Mouse (Mus musculus) heart, embryonic 13.5 days (tissue): ENCODE results near the gene Tfam. TPM values are rescaled to one million over a fixed set of nuclear protein-coding genes. Genes with fewer than 3 reads are reported as not detected.

ENCODE experiments used
- ATAC-seq: fragments of 200-750 bp; cut with Nextera tagmentation; 2 replicates; pipeline ENCODE4 v1.8.0; 2017; ENCODE audit warnings: moderate TSS enrichment; ENCODE audit not compliant: insufficient number of reproducible peaks, low FRiP score, low TSS enrichment; ENCODE audit errors: extremely low read depth
- H3K27ac ChIP-seq: fragments of 300-500 bp; sonication (generic); replicated peaks from 2 replicates; pipeline ENCODE4 v1.5.1; 2015; ENCODE audit warnings: moderate library complexity, mild to moderate bottlenecking, inconsistent platforms
- H3K27me3 ChIP-seq: fragments of 300-500 bp; sonication (generic); replicated peaks from 2 replicates; pipeline ENCODE4 v1.6.1; 2015; ENCODE audit warnings: mild to moderate bottlenecking, inconsistent platforms
- H3K36me3 ChIP-seq: fragments of 300-500 bp; sonication (generic); 2 replicates; pipeline ENCODE4 v1.6.1; 2015; ENCODE audit warnings: mild to moderate bottlenecking, inconsistent platforms
- H3K4me1 ChIP-seq: fragments of 300-500 bp; sonication (generic); 2 replicates; pipeline ENCODE4 v1.6.1; 2015; ENCODE audit warnings: inconsistent platforms
- H3K4me2 ChIP-seq: fragments of 300-500 bp; sonication (generic); 2 replicates; pipeline ENCODE4 v1.6.1; 2015; ENCODE audit warnings: inconsistent platforms, mild to moderate bottlenecking, moderate library complexity
- H3K4me3 ChIP-seq: fragments of 300-500 bp; sonication (generic); 2 replicates; pipeline ENCODE4 v1.5.1; 2015; ENCODE audit warnings: moderate library complexity, mild to moderate bottlenecking, inconsistent platforms
- H3K9ac ChIP-seq: fragments of 300-500 bp; sonication (generic); 2 replicates; pipeline ENCODE4 v1.6.1; 2015; ENCODE audit warnings: inconsistent platforms, mild to moderate bottlenecking, moderate library complexity
- H3K9me3 ChIP-seq: fragments of 300-500 bp; sonication (generic); 2 replicates; pipeline ENCODE4 v1.6.1; 2016; ENCODE audit warnings: inconsistent platforms
- WGBS: fragments of 180-500 bp; shearing (Covaris S2); methylation state at CpG from one replicate; pipeline ENCODE4 v1.1.7; 2015; ENCODE audit warnings: mixed read lengths; 5-methylcytosine and 5-hydroxymethylcytosine counted together
- polyA plus RNA-seq: library from polyadenylated mRNA; unstranded; fragments of >200 nt; fragmentation: Nextera tagmentation; extraction: Ambion mirVana; gene quantifications from 2 replicates; pipeline ENCODE4 v1.2.1, GENCODE M21; 2015

The Tfam gene
- polyA plus RNA-seq, 1 experiment from 2014 or later, result 42.3 TPM

- Histone ChIP-seq H3K27me3 (no peaks in the 10 kb centered on the region), H3K4me3 (peak overlapping the region; percentile 8; the same call in 1 of the 2 replicates), H3K9me3 (peaks cover 6% of the 10 kb centered on the region; the same call in 1 of the 2 replicates), H3K27ac (peak overlapping the region; percentile 66), H3K9ac (peak overlapping the region; percentile 63), H3K4me2 (peak overlapping the region; percentile 51), H3K4me1 (peaks cover 31% of the 10 kb centered on the region), H3K36me3 (no peaks in the 10 kb centered on the region)
- no peak for ATAC-seq
- WGBS, result 26% methylated on average over 11 of the region's 11 CpGs
Measured at GRCm38 (mm10) chr10:71192886-71193285, 45.2 kb downstream of the Tfam start.

- ATAC-seq, result no peak
Measured at GRCm38 (mm10) chr10:71188681-71189080, 49.4 kb downstream of the Tfam start.

GRCm38 (mm10) chr10:71185059-71185458, 53.0 kb downstream of the Tfam start:
- Histone ChIP-seq H3K9ac (no peak overlapping the region), H3K4me1 (peaks cover 22% of the 10 kb centered on the region), H3K9me3 (no peaks in the 10 kb centered on the region), H3K27ac (no peak overlapping the region), H3K27me3 (no peaks in the 10 kb centered on the region), H3K4me3 (no peak overlapping the region), H3K4me2 (no peak overlapping the region), H3K36me3 (no peaks in the 10 kb centered on the region)
- ATAC-seq, result no peak
- 68% methylated on average over 7 of the region's 7 CpGs for WGBS

More at GRCm38 (mm10) chr10:71188681-71189080, 49.4 kb downstream of the Tfam start:
- no peak overlapping the region for H3K27ac ChIP-seq
- no peak overlapping the region for H3K4me3 ChIP-seq
- peaks cover 6% of the 10 kb centered on the region; the same call in 1 of the 2 replicates for H3K9me3 ChIP-seq
- H3K4me2 ChIP-seq, result no peak overlapping the region
- no peaks in the 10 kb centered on the region for H3K27me3 ChIP-seq
- no peaks in the 10 kb centered on the region for H3K36me3 ChIP-seq
- WGBS, result 79% methylated on average over 4 of the region's 4 CpGs
- peaks cover 34% of the 10 kb centered on the region for H3K4me1 ChIP-seq
- no peak overlapping the region for H3K9ac ChIP-seq

GRCm38 (mm10) chr10:71183339-71184031, 54.6 kb downstream of the Tfam start:
- H3K4me3 ChIP-seq, result no peak overlapping the region
- WGBS, result 22% methylated on average over 7 of the region's 7 CpGs
- no peaks in the 10 kb centered on the region for H3K36me3 ChIP-seq
- no peak overlapping the region for H3K4me2 ChIP-seq
- no peak overlapping the region for H3K9ac ChIP-seq
- peaks cover 22% of the 10 kb centered on the region for H3K4me1 ChIP-seq
- no peak for ATAC-seq
- H3K27ac ChIP-seq, result peak overlapping the region; percentile 56
- no peaks in the 10 kb centered on the region for H3K27me3 ChIP-seq
- H3K9me3 ChIP-seq, result no peaks in the 10 kb centered on the region

- H3K4me3 ChIP-seq, result no peak overlapping the region
- H3K9me3 ChIP-seq, result no peaks in the 10 kb centered on the region
- H3K4me1 ChIP-seq, result peaks cover 22% of the 10 kb centered on the region
- no peak overlapping the region for H3K9ac ChIP-seq
- peak overlapping the region; percentile 61 for H3K27ac ChIP-seq
- no peak overlapping the region for H3K4me2 ChIP-seq
- H3K27me3 ChIP-seq, result no peaks in the 10 kb centered on the region
- 87% methylated on average over 3 of the region's 4 CpGs for WGBS
- no peak for ATAC-seq
- H3K36me3 ChIP-seq, result no peaks in the 10 kb centered on the region
Measured at GRCm38 (mm10) chr10:71181931-71182330, 56.1 kb downstream of the Tfam start.

GRCm38 (mm10) chr10:71181091-71181490, 57.0 kb downstream of the Tfam start:
- Histone ChIP-seq H3K9ac (no peak overlapping the region), H3K9me3 (no peaks in the 10 kb centered on the region), H3K4me3 (no peak overlapping the region), H3K4me2 (no peak overlapping the region), H3K4me1 (peaks cover 22% of the 10 kb centered on the region), H3K36me3 (no peaks in the 10 kb centered on the region), H3K27ac (no peak overlapping the region), H3K27me3 (no peaks in the 10 kb centered on the region)
- ATAC-seq, result no peak
- WGBS, result 86% methylated on average over 2 of the region's 2 CpGs

- no peak for ATAC-seq
- WGBS, result 72% methylated on average over 2 of the region's 2 CpGs
- no peaks in the 10 kb centered on the region for H3K9me3 ChIP-seq
- H3K4me1 ChIP-seq, result peaks cover 15% of the 10 kb centered on the region
- H3K4me2 ChIP-seq, result no peak overlapping the region
- no peak overlapping the region for H3K9ac ChIP-seq
- no peaks in the 10 kb centered on the region for H3K27me3 ChIP-seq
- H3K36me3 ChIP-seq, result no peaks in the 10 kb centered on the region
- H3K27ac ChIP-seq, result no peak overlapping the region
- no peak overlapping the region for H3K4me3 ChIP-seq
Measured at GRCm38 (mm10) chr10:71180057-71180456, 58.0 kb downstream of the Tfam start.

- Histone ChIP-seq H3K36me3 (no peaks in the 10 kb centered on the region), H3K27me3 (no peaks in the 10 kb centered on the region), H3K4me1 (no peaks in the 10 kb centered on the region), H3K4me2 (no peak overlapping the region), H3K27ac (no peak overlapping the region), H3K9ac (no peak overlapping the region), H3K9me3 (no peaks in the 10 kb centered on the region), H3K4me3 (no peak overlapping the region)
- ATAC-seq, result no peak
- WGBS, result 66% methylated on average over 7 of the region's 7 CpGs
Measured at GRCm38 (mm10) chr10:71177201-71177600, 60.9 kb downstream of the Tfam start.

- Histone ChIP-seq H3K27ac (no peak overlapping the region), H3K4me2 (no peak overlapping the region), H3K4me3 (no peak overlapping the region), H3K9me3 (no peaks in the 10 kb centered on the region), H3K4me1 (no peaks in the 10 kb centered on the region), H3K27me3 (no peaks in the 10 kb centered on the region), H3K36me3 (no peaks in the 10 kb centered on the region), H3K9ac (no peak overlapping the region)
- WGBS, result 75% methylated on average over 8 of the region's 8 CpGs
- no peak for ATAC-seq
Measured at GRCm38 (mm10) chr10:71176341-71176740, 61.7 kb downstream of the Tfam start.

Other genes with a start within 250 kb of the Tfam start
- gene Bicc1, start 78.6 kb downstream of the Tfam start, polyA plus RNA-seq, result 17.3 and 19.2 TPM in 2 replicates
- 54.0 and 56.2 TPM in 2 replicates for gene Ube2d1, start 47.0 kb upstream of the Tfam start, polyA plus RNA-seq
- 162 and 186 TPM in 2 replicates for gene Cisd1, start 106.7 kb upstream of the Tfam start, polyA plus RNA-seq
- 5.6 and 6.2 TPM in 2 replicates for gene Ipmk, start 109.5 kb upstream of the Tfam start, polyA plus RNA-seq